Mouse (Mus musculus) myocyte (in vitro differentiated cells): ENCODE data around the gene Sptbn4.

Source experiments
- CEBPB ChIP-seq: IDR thresholded peaks from 2 replicates; pipeline ENCODE4 v1.6.1; 2011; ENCODE audit warnings: mild to moderate bottlenecking, moderate library complexity; ENCODE audit not compliant: poor library complexity, insufficient read depth, severe bottlenecking
- E2F4 ChIP-seq: IDR thresholded peaks from one replicate; pipeline ENCODE4 v1.6.1; 2011; ENCODE audit warnings: mild to moderate bottlenecking, control low read depth, moderate library complexity; ENCODE audit not compliant: insufficient read depth
- MAX ChIP-seq: IDR thresholded peaks from one replicate; pipeline ENCODE4 v1.6.1; 2011; ENCODE audit warnings: low read depth, mild to moderate bottlenecking, control low read depth
- MYOD1 ChIP-seq, 3 experiments: IDR thresholded peaks; one replicate each; pipeline ENCODE4 v1.6.1; 2011; ENCODE audit warnings: control low read depth in 2 of 3, low read depth in 2 of 3, mild to moderate bottlenecking in 2 of 3, moderate library complexity in 1 of 3; ENCODE audit not compliant: insufficient read length in 2 of 3, control insufficient read depth in 1 of 3
- MYOG ChIP-seq, 3 experiments: IDR thresholded peaks; one replicate each; pipeline ENCODE4 v1.6.1; 2011; ENCODE audit warnings: control low read depth in 2 of 3, low read depth in 2 of 3, mild to moderate bottlenecking in 2 of 3; ENCODE audit not compliant: insufficient read length in 2 of 3, control insufficient read depth in 1 of 3, insufficient read depth in 1 of 3
- POLR2A ChIP-seq: IDR thresholded peaks from one replicate; pipeline ENCODE4 v1.6.1; 2011; ENCODE audit warnings: low read depth, mild to moderate bottlenecking, control low read depth, moderate library complexity; ENCODE audit not compliant: insufficient read length
- POLR2AphosphoS2 ChIP-seq: IDR thresholded peaks from one replicate; pipeline ENCODE4 v1.6.1; 2011; ENCODE audit warnings: low read depth, control low read depth; ENCODE audit not compliant: insufficient read length
- REST ChIP-seq: IDR thresholded peaks from one replicate; pipeline ENCODE4 v1.6.1; 2011; ENCODE audit warnings: mild to moderate bottlenecking, control low read depth, moderate library complexity; ENCODE audit not compliant: insufficient read depth, insufficient read length
- SRF ChIP-seq: IDR thresholded peaks from one replicate; pipeline ENCODE4 v1.6.1; 2011; ENCODE audit warnings: low read depth; ENCODE audit not compliant: control insufficient read depth, insufficient read length
- TCF12 ChIP-seq: IDR thresholded peaks from one replicate; pipeline ENCODE4 v1.6.1; 2011; ENCODE audit warnings: mild to moderate bottlenecking, control low read depth; ENCODE audit not compliant: poor library complexity, insufficient read depth, severe bottlenecking
- TCF3 ChIP-seq: IDR thresholded peaks from one replicate; pipeline ENCODE4 v1.6.1; 2011; ENCODE audit warnings: low read depth, control low read depth; ENCODE audit not compliant: insufficient read length
- USF1 ChIP-seq: IDR thresholded peaks from one replicate; pipeline ENCODE4 v1.6.1; 2011; ENCODE audit warnings: low read depth, mild to moderate bottlenecking, control low read depth, moderate library complexity

- no peak for TF ChIP-seq MAX
- no peak for TF ChIP-seq POLR2A
- TF ChIP-seq TCF12: no peak
- no peak for TF ChIP-seq POLR2AphosphoS2
- no peak for TF ChIP-seq USF1
- no peak for TF ChIP-seq TCF3
- TF ChIP-seq CEBPB: no peak
- TF ChIP-seq E2F4: no peak
- TF ChIP-seq MYOG (IDR thresholded peaks at IDR 0.05; ENCODE audit: control insufficient read depth in 1 of 3, insufficient read depth in 1 of 3, insufficient read length in 2 of 3, low read depth in 2 of 3): no peak
- no peak for TF ChIP-seq MYOD1 (IDR thresholded peaks at IDR 0.05; ENCODE audit: control insufficient read depth in 1 of 3, insufficient read length in 2 of 3, low read depth in 2 of 3)
- TF ChIP-seq REST: no peak
- TF ChIP-seq SRF: no peak
Observed at GRCm38 (mm10) chr7:27384731-27385130, 62.8 kb downstream of the Sptbn4 start.
